Mouse (Mus musculus): ENCODE data around the gene Txlnb.

Txlnb gene

GRCm38 (mm10) chr10:17827391-17827790 is 31.4 kb downstream of the Txlnb start:
- DNase-seq, result peak; percentile 74

- no peak for DNase-seq
Measured at GRCm38 (mm10) chr10:17829205-17829604, 33.2 kb downstream of the Txlnb start.

GRCm38 (mm10) chr10:17831041-17831440 is 35.0 kb downstream of the Txlnb start:
- peak; percentile 51 for DNase-seq

- no peak for DNase-seq
Measured at GRCm38 (mm10) chr10:17835031-17835430, 39.0 kb downstream of the Txlnb start.

GRCm38 (mm10) chr10:17836275-17836674 is 40.2 kb downstream of the Txlnb start:
- DNase-seq, result no peak

GRCm38 (mm10) chr10:17842030-17842429 is 46.0 kb downstream of the Txlnb start:
- DNase-seq, result no peak

GRCm38 (mm10) chr10:17844781-17845537 is 48.9 kb downstream of the Txlnb start:
- no peak for DNase-seq

GRCm38 (mm10) chr10:17857647-17858261 is 61.7 kb downstream of the Txlnb start:
- DNase-seq, result no peak

GRCm38 (mm10) chr10:17860701-17861480 is 64.9 kb downstream of the Txlnb start:
- DNase-seq, result no peak

- peak; percentile 83 for DNase-seq
Measured at GRCm38 (mm10) chr10:17869822-17870662, 74.0 kb downstream of the Txlnb start.

- peak; percentile 30 for DNase-seq
Measured at GRCm38 (mm10) chr10:17878002-17878919, 82.2 kb downstream of the Txlnb start.

GRCm38 (mm10) chr10:17880038-17880437 is 84.0 kb downstream of the Txlnb start:
- DNase-seq, result no peak

GRCm38 (mm10) chr10:17880724-17881123 is 84.7 kb downstream of the Txlnb start:
- DNase-seq, result no peak
